Mouse (Mus musculus) spleen, embryonic (tissue): ENCODE data around the gene Abhd13.

Source experiments
- CTCF ChIA-PET: fragments of 350-600 bp; sonication (Branson Sonifier 250); formaldehyde crosslinking; loops from one replicate; lab custom pipeline; 2022; lab: Charles Lee

The Abhd13 gene

DNA sequence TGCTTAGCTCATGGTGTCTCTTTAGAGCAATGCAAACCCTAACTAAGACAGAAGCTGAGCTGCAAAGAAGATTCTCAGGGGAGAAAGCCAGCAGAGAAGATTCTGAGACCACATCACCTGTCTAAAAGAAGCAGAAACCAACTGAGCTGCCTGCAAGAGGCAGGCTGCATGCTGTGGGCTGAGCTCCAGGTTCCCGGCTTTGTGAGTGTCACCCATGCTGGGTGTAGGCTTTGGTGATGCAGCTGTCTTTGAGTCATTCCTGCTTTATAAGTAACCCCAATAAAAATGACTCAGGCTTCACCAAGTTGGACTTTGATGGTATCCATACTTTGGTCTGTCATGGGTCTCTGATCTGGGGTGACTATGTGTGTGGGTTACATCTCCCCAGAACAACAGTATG, 38.7 kb downstream of the Abhd13 start:
- CTCF ChIA-PET = no interaction called here

DNA sequence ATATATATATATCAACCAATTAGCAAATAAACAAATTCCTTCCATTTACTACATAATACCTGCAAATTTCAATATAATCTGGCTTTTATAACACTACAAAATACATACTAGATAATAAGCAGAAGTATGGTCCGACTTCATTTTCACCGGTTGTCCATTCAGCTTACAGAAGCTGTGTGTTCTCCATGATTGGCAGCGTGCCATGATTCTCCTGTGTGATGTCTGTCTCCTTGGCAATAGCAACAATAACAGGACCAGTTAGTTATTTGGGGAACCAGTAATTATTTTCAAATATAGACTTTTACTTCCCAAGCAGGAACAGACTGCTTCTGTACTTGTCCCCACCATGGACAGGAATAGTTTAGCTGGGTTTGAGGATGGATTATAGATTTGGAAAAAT, 39.7 kb downstream of the Abhd13 start:
- CTCF ChIA-PET = no interaction called here

DNA sequence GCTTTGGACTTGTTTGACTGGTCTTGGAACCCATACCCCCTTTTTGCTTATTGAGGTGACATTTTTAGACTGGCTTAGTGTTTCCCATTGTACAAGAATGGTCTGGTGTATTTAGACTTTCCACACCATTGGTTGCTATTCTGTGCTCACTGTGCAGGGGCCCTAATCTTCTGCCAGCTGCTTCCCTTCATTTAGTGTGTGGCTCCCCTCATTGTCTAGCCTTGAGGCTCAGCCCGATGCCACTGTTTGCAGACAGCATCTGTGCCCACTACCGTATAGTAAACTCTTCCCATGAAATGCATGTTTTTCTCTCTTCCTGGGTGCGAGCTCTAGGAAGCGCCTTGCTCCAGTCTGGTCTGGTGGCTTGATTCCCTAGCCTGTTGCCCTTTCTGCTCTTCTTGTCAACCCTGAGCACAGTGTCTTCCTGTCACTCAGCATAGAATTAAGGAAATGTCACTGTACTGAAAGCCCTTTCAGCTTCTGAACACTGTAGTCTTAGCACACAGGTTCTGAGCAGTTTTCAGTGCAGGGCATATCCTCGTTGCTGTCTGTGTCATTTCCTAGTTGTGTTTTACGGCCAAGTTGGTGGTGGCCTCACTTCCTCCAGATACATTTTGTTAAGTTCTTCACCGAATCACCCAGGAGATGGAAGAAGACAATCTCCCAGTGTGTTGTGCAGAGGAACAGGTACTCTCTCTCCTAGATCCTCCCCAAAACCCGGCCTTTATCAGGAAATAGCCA, 53.0 kb downstream of the Abhd13 start:
- CTCF ChIA-PET = no interaction called here

DNA sequence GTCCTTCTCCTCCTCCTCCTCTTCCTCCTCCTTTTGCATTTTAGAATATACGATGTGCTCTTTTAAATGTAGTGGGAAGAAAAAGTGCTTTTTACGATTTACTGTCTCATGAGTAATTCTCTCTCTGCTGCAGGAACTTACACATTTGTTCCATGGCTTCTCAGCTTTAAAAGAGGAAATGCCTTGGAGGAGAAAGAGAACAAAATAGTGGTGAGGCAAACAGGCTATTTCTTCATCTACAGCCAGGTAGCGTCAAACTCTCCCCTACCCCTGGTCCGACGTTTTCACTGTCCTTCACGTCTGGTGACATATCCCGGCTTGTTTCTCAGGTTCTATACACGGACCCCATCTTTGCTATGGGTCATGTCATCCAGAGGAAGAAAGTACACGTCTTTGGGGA, 53.7 kb downstream of the Abhd13 start:
- CTCF ChIA-PET = no interaction called here

DNA sequence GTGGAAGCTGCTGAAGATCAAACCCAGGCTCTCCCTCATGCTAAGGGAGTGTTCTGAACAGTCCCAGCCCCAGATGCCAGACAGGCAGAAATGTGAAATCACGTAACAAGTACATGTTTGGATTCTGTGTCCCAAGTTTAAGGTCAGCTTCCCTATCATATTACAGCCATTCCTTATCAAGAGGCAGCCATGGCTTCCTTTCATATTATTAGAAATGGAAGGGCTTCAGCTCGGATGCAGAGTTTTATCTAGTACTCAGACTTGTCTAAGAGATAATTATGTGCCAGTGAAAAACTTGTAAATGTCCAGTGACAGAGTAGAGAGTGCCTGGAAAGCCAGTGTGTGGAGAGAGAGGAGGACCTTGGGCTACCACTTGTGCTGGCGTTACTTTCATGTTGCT, 63.4 kb downstream of the Abhd13 start:
- CTCF ChIA-PET = no interaction called here
